Mouse (Mus musculus) liver (tissue): Measurements from ENCODE around the gene Cbr2.
"Not testable (repeated sequence)": the region's sequence is repeated elsewhere in the genome, so short reads cannot be mapped to it uniquely, and the experiment has no call there.

Source experiments
- DNase-seq: peaks from one replicate; pipeline ENCODE4 v3.0.0-alpha.2; 2020; ENCODE audit warnings: mixed read lengths

The Cbr2 gene

DNA sequence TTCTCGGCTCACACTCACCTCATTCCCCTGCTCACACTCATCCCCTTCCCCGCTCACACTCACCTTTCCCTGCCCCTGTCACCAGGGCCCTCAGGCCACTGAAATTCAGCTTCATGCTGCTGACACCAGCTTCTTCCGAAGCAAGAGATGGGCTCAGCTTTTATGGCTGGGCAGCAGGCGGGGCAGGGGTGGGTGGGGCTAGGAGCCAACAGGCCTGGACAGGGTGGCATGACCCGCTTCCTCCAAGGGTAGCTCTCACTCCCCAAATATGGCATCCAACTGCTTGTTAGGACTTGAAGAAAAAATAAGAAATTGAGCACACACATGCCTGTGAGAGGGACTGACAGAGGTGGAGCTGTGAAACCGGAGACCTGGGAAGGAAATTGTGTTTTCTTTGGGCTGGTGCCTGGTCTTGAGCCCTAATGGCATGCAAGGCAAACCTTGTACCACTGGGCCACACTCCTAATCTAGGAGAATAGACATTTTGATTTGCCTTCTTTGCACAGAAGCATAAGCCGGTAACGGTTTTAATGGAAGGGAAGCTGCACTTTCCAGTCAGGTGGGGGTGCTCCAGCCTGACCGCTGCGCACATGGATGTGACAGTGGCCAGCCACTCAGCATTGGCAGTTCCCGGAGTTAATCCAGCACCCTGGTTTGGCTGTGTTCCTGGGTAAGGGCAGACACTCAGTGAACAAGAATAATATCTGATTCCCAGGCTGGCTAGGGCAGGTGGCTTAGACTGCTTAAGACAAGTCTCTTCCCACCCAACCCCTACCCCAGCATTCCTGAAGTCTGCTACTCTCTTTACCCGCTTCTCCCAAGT, at the start of gene Cbr2:
Gene Cbr2 (minus strand): TSS at position 257 of the 823 bp plus-strand sequence.
- DNase-seq: no peak

DNA sequence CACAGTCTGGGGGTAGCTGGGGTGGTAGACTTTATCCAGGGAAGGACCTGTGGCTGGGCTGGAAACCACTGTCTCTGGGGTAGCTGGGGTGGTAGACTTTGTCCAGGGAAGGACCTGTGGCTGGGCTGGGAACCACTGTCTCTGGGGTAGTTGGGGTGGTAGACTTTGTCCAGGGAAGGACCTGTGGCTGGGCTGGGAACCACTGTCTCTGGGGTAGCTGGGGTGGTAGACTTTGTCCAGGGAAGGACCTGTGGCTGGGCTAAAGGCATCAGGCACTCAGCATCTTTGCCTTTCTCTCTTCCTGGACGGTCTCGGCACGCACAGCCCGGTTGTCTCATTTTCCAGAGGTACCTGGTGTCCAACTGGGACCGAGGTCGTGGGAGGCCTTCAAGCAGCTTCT, 49.4 kb upstream of the Cbr2 start:
- not testable (repeated sequence) for DNase-seq

DNA sequence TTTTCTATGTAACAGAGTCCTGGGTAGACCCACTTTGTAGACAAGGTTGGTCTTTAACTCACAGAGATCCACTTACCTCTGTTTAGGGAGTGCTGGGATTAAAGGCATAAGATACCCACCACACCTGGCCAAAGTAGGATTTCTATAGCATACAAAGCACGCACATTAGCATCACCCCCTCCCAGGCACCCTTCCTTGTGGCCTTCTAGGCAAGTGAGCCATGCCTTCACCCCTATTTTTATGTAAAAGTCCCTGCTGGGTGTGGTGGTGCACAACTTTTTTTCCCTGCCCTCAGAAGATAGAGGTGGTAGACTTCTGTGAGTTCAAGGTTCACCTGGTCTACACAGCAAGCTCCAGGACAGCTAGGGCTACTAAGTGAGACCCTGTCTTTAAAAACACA, 48.0 kb upstream of the Cbr2 start:
- DNase-seq: no peak

DNA sequence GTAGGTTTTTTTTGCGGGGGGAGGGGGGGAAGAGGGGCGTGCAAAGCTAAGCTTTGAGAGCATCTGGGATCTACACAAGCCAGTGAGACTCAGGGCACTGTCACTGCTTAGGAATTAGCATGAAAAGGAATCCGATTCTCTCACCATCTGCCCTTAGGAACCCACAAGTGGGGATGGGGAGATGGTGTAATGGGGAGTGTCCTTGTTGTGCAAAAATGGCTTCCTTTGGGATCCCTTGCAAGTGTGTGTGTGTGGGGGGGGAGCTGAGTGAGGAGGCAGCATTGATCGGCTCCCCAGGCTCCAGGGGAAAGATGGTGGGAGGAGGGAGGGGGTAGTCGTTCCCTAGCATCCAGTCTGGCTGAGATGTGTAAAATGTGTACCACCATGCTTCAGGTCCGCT, 45.2 kb upstream of the Cbr2 start:
- peak; percentile 0 for DNase-seq

DNA sequence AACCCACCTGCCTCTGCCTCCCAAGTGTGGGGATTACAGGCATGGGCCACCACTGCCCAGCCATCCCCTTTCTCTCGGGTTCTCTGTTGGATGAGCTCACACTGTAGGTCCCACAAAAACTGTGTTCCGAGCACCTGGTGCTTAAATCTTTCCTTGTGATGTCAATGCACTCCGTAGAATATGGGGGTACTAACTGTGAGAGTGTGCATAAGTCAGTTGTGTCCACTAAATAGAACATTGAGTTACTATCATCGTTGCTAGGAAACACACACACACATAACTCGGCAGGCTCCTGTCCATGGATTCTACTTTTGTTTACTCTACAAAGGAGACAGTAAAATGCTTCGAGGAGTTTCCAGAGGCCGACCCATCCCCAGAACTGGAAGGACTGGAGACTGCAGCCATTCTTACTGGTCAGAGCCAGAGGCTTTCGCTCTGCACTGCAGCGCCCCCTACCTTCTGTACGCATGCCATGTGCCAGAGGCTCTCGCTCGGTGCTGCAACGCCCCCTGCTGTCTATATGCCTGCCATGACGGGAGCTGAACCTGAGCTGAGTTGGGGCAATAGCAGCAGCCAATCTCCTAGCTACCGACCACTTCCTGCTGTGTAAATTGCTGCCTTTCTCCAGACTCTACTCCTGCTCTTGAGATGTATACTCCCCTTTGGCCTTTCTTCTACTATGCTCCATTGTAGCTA, 44.0 kb upstream of the Cbr2 start:
- DNase-seq: peak; percentile 93

DNA sequence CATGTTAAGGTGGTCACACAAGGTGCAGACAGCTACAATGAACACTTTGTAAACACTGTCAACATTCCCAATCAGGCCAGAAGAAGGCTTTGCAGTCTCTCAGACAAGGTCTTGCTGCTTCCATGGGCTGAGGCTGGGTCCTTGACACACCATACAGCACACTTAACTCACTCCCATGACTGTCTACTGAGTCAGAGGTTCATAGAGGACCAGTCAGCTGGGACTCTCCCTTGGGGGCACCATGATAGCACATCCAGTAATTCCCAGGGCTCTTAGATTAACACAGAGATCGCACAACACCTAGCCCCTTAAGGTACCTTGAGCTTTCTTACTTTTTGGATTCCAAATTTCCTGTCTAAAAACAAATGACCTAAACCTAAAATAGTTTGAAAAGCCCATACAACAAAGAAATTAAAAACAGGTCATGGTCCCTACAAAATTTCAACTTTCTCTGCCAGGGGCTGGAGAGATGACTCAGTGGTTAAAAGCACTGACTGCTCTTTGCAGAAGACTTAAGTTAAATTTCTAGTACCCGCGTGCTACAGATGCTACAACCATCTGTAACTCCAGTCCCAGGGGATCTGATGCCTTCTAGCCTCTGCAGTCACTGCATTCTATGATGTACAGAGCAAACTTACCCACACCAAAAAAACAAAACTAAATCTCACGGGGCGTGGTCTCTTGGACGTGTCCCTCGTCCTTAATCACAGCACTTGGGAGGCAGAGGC, 41.7 kb upstream of the Cbr2 start:
- DNase-seq: no peak

DNA sequence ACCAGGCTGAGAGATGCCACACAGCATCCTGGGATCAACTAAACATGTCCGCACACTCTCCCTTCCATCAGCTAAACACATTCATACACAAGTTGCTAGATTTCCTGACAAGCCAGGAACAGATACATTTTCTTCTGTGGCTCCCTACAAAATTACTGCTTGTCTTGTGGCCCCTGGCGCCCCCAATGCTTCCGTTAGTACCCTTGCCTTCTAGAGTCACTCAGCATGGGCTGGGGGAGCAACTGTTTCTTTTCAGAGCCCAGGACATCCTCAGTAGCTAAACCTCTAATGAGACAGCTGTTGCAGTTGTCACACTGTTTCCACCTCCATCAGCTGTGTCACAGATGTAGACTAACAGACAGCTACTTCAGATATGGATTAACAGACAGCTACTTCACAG, 40.8 kb upstream of the Cbr2 start:
- DNase-seq: no peak

DNA sequence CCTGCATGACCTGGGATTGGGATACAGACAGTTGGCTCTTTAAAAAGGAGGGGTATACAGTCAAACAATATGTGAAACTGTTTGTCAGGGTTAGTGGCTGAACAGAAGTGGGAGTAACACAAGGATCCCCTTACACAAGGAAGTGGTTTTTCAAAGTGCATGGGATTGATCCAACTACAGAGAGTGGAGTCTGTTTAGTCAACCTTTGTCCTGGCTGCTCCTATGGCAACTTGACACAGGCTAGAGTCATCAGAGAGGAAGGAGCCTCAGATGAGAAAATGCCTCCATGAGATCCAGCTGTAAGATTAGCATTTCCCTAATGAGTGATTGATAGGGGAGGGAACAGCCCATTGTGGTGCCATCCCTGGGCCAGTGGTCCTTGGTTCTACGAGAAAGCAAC, 36.3 kb upstream of the Cbr2 start:
- no peak for DNase-seq

DNA sequence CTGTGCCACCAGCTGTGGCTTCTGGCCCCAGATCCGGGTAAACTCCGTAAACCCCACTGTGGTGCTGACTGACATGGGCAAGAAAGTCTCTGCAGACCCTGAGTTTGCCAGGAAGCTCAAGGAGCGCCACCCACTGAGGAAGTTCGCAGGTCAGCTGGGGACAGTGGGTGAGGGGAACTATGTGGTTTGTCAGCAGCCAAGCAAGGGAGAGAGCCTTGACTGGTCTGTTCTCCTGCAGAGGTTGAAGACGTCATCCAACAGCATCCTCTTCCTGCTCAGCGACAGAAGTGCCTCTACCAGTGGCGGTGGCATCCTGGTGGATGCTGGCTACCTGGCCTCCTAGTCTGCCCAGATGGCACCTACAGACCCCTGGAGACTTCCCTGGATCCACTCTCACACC, 35.1 kb upstream of the Cbr2 start:
- DNase-seq: not testable (repeated sequence)

DNA sequence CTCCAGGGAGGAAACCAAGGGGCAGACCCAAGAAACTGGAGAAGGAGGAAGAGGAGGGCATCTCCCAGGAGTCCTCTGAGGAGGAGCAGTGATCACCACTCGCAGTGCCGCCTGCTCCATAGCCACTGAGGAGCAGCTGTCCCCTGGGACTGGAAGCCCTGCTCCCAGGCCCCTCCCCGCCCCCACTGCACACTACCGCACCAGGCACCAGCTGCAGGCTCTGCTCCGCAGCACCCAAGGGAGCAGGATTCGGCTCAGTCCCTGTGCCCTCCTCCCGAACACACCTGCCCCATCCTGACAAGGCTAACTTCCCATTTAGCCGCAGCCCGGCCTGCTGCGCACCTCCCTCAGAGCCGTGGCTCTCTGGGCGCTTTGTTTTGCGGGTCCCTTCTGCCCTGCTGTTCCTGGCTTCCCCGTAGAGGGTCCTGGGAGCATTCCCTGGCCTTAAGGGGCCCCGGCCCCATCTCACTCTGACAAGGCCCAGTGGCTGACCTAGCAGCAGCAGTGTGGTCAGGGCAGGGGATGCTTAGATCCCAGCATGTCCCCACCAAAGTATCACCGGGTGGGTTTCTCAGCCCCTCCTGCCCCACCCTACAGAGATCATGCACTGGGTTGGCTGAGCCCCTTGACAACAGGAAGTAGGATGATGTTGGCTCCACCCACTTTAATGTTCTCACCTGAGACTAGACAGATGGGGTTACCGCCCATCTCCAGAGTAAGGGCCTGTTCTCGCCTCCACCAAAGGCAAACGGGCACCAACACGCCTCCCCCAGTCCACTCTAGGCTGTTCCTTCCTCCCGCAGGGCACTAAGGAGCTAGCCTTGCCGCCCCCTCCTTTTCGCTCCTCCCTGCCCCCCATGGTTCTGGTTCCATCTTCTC, 31.4 kb upstream of the Cbr2 start:
- not testable (repeated sequence) for DNase-seq

DNA sequence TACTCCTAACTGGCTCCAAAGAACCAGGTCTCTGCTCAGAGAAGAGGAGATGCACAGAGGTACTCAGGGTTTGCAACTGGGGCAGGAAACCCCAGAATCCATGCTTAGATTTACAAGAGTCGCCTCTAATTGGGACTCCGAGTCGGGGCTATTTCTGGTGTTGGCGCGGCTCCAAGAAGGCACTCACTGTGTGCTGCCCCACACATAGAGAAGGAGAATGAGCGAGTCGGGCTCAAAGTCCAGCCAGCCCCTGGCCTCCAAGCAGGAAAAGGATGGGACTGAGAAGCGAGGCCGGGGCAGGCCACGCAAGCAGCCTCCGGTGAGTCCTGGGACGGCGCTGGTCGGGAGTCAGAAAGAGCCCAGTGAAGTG, 30.7 kb upstream of the Cbr2 start, which contains the start of gene Hmga1b:
Gene Hmga1b (plus strand): TSS at position 123 of the 370 bp plus-strand sequence.
- not testable (repeated sequence) for DNase-seq

DNA sequence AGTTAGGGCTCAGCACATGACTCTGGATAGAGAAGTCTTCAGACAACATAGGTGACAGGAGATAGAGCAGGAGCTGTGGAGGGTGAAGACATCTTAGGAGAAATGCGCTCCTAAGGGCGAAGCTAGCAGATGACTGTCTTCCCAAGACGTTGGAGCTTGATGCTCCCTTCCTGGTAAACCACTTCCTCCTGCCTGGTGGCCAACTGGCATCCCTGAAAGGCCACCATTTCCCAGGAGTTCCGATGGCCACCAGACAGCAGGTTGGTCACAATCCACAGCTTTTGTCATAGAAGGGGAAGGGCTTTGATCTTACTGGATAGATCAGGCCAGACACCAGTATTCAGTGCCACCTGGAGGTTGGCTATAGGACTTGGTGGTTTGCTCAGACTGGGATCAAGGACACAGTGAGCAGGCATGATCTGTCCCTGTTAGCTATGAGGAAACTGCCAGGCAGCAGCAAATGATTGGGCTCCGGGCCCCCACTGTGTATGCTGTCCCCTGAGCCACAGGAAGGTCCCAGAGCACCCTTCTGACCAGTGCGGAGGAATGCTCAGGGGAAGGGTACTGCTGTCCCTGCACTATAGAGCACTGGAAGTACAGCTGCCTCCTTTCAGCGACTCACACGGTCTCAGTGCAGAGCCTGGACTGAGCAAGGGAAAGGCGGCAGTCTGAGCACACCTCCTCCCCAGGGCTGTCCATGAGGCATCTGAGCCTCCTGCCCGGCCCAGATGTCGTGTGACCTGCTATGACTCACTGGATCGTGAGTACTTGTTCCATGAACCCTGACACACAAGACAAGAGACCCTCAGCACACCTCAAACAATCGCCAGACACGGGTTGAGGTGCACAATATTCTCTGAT, 30.1 kb upstream of the Cbr2 start:
- no peak for DNase-seq

DNA sequence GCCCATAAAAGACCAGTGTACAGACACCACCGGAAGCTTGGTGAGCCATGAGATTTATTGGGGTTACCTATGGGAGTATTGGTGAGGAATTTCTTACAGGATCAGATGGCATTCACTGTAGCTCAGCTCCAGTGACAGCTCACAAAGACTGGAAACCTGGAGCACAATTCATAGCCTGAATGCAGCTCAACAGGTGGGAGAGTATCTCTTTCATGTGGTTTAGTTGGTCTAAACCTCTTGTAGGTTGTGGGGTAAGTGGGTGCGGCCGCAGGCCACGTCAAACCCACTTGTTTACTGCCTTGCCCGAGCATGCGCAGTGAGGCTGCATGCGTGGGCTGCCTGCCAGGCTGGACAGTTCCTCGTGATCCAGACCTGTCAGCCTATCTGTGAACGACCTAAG, 28.3 kb upstream of the Cbr2 start:
- no peak for DNase-seq

DNA sequence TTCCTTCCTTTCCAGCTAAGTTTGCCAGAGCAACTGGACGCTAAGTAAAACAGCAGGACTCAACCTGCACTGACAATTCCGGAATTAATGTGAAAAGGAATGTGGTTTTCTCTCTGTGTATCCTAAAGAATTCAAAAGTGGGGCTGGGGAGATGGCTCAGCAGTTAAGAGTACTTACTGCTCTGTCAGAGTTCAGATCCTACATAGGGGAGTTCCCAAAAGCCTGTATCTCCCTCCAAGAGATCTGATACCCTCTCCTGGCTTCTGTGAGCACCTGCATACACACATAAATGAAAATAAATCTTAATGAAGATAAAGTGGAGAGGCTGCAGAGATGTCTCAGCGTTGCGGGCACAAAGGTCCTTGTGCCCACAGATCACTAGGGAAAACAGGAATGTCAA, 19.7 kb upstream of the Cbr2 start:
- DNase-seq: no peak

DNA sequence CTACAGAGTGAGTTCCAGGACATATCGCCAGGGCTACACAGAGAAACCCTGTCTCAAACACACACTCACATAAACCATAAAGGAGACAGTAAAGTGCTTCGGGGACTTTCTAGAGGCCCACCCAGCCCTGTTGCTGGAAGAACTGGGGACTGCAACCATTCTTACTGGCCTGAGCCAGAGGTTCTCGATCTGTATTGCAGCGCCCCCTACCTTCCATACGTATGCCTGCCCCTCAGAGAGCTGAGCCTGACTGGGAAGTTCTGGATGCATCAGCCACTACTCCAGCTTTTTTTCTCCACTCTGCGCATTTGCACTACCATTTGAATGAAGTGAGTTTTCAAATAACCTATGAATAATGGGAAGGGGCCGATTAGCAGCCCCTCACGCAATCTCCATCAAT, 17.5 kb upstream of the Cbr2 start:
- peak; percentile 39 for DNase-seq

DNA sequence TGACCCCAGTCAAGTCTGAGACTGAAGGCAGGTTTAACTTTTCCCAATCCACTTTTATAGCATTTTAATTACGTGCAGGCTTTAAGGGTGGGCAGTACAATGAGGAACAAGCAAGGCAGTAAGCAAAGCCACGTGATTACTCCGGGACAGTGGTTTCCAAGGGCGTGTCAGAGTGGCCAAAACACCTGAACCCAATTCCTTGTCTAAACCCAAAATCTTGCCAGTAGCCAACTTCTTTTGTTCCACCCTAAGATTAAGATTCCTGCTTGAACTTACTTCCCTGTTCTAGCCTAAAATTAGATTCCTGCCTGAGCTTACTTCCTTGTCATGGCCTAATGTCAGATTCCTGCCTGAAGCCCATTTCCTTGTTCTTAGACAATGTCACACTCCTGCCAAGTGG, 16.1 kb upstream of the Cbr2 start:
- no peak for DNase-seq

DNA sequence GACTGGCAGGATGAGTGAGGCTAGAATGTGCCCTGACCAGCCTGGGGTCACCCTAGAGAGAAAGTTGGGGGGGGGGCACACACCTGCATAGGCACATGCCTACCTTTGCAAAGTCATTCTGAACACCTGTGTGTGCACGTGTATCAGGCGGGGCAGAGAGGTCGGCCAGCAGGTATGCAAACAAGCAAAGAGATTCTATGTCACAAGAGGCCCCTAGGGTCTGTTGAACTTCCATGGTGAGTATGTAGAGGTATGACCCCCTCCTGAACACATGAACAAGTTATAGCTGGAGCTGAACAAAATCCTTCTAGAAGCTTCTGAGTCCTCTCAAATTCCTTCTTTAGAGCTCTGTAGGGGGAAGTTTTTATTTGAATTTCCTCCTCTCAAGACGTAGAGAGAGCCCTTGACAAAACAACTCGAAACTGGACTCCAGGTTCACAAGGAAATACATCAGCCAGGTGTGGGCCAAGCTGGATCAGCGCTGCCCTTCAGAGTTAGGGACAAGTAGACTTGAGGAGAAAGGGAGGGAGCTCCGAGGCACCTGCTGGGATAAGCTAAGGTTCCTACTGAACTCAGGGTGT, 12.3 kb upstream of the Cbr2 start:
- no peak for DNase-seq

DNA sequence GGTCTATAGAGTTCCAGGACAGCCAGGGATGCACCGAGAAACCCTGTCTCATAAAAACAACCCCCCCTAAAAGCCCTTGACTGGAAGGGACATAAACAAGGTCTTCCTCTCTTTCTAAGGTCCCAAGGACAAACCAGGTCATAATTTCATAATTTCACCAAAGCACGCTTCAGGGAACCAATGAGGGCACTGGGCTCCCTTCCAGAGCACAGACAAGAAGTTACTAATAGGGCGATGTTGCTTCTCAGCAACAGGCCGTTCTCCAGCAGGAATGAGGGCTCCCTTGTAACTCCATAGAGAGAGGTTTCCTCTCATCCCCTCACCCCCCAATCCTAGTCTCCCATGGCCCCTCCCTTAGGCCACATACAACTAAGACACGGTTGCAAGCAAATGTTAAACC, 9.1 kb upstream of the Cbr2 start:
- DNase-seq: no peak

DNA sequence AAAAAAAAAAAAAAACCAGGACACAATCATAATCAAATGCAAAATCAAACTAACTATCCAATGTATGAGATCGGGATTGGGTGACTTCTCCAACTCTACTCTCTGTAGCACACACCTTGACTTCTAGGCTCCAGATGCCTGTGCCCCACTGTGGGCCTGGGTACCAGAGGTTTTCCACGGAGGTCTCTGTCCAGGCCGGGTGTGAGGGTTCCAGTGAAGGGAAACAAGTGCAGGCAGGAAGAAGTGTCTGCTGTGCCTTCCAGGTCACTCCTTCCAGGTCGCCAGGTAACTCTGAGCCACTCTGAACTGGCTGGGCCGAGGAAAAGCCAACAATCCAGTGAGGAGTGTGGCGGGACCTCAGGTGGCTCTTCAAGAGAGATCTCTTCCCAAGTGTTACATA, 4.5 kb upstream of the Cbr2 start:
- no peak for DNase-seq

DNA sequence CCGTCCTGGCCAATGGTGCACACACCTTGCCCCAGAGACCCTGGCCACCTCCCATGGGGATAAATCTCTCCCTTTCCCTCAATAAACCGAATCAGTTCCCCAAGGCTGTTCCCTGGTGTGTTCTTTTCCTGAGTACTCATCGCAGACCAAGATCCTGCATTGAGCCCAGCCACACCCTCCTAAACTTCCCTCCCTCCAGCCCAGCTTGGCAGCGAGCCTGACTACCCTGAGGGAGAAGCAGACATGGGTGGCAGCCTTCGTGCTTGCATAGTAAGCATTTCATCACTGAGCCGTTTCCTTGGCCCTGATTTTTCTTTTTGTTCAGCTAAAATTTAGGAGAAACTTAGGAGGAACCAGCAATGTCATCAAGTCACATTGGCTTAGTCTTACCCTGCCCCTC, 1.6 kb upstream of the Cbr2 start:
- no peak for DNase-seq

DNA sequence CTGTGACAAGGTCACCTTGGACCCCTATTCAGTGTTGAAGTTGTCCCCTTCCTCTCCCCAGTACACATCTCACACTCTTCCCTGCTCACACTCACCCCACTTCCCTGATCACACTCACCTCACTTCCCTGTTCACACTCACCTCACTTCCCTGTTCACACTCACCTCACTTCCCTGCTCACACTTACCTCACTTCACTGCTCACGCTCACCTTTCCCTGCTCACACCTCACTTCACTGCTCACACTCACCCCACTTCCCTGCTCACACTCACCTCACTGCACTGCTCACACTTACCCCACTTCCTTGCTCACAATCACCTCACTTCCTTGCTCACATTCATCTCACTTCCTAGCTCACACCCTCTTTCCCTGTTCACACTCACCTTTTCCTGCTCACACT, 519 bp downstream of the Cbr2 start:
- DNase-seq: no peak
